Mouse (Mus musculus): Measurements from ENCODE around the gene Vps25. TPM values are rescaled to one million over a fixed set of nuclear protein-coding genes. Genes with fewer than 3 reads are reported as not detected.

Vps25 gene
- polyA plus RNA-seq (2012; rRNA removed; ENCODE audit: low replicate concordance): 87.6 and 146 TPM in 2 replicates

DNA sequence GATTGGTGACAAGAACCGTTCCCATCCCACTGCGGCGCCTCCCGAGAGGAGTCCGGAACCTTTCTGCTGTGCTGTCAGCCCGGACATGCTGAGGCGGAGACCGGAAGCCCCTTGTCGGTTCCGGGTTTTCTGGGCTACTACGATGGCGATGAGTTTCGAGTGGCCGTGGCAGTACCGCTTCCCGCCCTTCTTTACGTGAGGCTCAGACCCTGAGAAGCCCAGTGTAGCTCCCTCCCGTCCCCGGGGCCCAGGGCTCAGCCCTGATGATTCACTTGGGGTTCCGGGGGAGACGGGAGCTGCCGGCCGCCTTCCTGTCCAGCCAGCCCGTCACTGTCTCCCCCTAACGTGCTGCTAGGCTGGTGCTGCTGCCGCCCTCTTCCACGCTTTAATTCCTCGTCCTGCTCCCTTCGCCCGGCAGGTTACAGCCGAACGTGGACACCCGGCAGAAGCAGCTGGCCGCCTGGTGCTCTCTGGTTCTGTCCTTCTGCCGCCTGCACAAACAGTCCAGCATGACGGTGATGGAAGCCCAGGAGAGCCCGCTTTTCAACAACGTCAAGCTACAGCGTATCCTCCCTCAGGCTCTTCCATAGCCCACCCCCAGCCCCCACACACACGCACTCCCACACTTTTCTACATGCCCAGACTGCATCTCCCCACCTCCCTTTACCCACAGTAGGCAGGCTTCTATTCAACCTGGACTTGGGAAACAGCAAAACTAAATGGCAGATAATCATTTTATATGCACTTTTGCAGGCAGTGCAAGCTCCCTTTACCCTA, at the start of gene Vps25:
TSS of gene Vps25 (plus strand) at position 95 of the 777 bp plus-strand sequence.

DNA sequence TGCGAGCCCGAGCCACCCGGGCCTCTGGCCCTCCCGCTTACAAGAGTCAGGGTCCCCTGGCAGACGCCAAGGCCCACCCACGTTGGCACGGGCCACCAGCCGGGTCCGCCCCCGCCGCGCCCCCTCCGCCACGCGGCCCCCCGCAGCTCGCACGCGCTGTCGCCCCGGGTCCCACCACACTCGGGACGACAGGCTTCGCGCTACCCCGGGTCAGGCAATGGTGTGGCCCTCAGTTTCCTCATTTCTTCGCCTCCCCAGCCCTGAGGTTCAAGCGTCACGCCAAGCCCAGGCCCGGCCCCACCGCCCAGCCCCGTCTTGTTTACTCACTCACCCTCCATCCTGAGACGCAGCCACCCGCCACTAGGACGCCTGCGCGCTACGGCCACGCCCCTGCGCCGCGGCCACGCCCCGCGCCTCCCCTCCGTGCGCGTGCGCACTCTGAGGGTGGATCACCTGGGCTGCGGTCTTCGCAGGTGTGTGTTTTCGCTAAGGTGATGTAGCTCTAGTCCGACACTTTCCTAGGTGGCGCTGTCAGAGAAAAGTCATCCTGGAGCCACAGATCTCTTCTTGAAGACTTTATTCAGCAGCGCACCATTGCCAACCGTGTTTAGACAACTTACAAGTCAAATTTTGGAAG, 27.3 kb upstream of the Vps25 start, which contains the start of gene Ezh1:
TSS of gene Ezh1 (minus strand) at position 399 of the 637 bp plus-strand sequence.

DNA sequence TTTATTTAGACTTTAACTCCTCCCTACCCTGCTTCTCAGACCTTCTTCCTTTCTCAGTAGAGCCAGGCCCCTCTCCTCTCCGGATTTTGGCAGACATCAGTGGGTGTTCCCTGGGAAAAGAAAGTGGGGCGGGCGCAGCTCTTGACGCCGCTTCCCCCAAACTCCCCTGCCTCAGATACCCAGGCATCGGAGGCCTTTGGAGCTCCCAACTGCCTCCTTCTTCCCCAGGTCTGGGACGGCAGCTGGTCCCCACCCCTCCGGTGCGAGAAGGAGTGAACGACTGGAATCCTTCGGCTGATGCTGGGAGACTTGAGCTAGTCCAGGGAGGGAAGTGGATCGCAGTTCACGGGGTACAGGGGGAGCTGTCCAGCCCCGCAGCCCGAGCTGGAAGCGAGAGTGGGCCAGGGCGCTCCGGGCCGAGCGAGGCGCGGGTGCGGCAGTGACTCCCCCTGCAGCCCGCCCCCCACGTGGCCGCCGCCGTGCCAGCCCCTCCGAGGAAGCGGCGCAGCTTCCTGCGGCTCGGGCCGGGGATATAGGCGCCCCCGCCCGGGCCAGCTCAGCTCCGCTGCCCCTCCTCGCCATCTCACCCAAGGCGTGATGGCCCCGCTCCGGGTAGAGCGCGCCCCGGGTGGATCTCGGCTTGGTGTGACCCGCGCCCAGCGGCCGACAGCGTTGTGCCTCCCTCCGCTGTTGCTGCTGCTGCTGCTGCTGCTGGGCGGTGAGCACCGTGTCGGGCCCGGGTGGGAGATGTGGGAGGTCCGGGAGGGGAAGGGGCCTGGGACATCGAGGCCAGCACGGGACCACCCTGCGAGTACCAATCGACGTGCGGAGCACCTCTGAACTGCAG, 7.4 kb upstream of the Vps25 start, which contains the start of gene Ramp2:
TSS of gene Ramp2 (plus strand) at position 174 of the 847 bp plus-strand sequence.

DNA sequence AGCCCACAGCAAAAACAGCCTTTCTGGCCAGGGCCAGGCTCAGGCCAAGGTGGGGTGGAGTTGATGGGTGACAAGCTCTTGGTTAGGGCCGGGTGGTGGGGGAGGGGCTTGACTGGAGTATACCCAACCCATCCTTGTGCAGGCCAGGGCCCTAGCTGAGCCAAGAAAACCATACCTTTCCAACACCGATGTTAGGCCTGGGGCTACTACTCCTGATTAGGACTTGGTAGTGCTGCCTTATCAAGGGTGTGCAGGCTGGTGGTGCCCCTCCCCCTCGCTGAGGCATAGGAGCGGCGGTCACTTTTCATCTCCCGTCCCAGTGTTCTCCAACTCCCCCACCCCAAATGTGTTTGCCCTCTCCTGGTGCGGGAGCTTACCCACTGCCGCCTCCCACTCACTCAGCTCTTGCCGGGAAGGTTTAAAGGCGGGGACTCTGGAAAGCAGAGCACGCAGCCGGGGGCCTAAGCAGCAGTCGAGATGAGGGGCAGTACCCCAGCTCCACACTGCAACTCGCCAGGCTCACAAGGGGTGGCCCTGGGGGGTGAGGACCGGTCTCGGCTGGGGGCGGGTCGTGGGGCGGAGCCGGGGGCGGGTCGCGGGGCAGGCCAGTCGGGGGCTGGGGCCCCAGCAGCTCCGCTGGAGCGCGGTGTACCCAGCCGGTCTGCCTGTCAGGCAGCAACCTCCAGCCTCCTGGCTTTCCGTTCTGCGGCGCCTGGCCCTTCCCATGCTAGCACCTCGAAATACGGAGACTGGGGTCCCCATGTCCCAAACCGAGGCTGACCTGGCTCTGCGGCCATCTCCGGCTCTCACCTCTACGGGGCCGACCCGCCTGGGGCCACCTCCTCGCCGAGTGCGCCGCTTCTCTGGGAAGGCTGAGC, 6.7 kb downstream of the Vps25 start, which contains the start of gene Wnk4:
TSS of gene Wnk4 (plus strand) at position 620 of the 878 bp plus-strand sequence.

DNA sequence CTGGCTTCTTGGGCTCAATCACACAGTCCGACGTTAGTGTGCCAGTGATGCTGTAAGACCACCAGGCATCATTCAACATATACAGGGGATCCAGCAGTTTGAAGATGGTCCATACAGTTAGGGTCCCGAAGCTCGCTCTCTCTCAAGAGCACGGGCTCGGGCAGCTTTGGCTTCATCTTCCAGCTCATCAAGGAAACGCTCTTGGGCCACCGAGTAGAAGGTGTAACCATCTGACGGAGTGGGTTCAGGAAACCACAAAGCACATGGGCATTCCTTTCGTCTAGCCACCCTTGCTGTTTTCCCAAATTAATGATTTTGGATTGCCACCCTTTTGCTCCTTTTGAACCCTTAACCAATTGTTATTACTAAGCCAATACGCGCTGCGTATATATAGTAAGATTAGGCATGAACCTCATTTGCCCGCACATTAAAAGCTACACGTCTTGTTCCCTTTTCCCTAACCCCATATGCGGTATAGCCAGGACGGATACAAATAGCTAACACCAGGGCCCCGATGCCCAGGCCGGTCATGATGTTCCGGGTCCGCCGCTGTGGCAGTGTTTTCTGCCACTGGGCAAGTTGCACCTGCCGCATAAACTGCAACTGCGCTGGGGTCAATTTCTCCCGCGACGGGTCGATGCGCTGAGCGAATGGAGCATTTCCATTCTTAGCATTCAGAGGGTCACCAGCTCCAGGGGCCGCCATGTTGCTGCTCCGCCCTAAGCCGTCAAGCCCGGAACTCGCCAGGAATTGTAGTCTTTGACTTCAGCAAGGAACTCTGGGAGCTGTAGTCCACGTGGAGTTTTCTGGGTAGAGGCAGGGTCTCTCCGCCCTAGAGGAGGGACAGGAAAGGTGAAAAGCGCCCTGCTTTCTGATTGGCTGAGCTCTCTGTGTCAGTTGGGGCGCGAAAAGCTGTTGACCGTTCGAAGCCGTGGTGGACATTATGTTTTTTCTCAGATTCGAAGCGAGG, 25.0 kb downstream of the Vps25 start, which contains the start of the genes Cntd1 and Coa3:
TSS of gene Cntd1 (plus strand) at position 790 of the 970 bp plus-strand sequence.
TSS of gene Coa3 (minus strand) at position 892 of the 970 bp plus-strand sequence.

DNA sequence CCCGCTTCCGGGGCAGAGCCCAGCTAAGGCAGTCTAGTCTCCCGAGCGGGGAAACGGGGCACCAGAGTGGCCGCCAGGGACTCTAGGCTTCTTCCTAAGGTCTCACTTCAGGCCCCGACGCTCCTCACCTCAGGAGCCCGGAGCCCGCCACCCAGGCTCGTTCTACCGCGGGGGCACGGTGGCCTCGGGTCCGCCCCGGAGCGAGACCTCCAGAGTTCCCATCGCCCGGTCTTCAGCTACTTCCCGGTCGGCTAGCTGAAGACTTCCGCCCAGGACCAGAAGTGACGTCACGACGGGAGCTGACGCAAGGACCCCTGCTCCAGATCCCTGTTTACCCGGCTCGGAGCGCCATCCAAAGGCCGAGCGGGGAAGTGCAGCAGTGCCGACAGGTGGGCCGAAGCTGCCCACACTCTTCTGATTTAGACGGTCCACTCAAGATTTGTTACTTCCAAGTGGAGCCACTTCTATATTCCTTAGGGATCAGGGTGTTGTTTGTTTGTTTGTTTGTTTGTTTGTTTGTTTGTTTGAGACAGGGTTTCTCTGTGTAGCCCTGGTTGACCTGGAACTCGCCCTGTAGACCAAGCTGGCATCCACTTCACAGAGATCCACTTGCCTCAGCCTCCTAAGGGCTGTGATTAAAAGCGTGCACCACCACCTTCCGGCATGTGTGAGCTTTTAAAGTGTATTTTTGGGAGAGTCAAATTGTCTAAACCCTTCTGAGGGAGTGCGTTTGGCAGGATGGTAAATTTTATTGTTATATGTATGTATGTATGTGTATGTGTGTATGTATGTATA, 48.7 kb downstream of the Vps25 start, which contains the start of gene Becn1:
TSS of gene Becn1 (minus strand) at position 283 of the 795 bp plus-strand sequence.

Other genes with a start within 250 kb of the Vps25 start
- gene Atp6v0a1, start 244.3 kb upstream of the Vps25 start, polyA plus RNA-seq (2012; rRNA removed; ENCODE audit: low replicate concordance): 75.6 and 77.5 TPM in 2 replicates
- 18.0 and 24.9 TPM in 2 replicates for gene Naglu, start 183.7 kb upstream of the Vps25 start, polyA plus RNA-seq (2012; rRNA removed; ENCODE audit: low replicate concordance)
- gene Hsd17b1, start 175.3 kb upstream of the Vps25 start, polyA plus RNA-seq (2012; rRNA removed; ENCODE audit: low replicate concordance): 0.22 TPM in 1 of 2 replicates, not detected in the other
- gene Coasy, start 171.1 kb upstream of the Vps25 start, polyA plus RNA-seq (2012; rRNA removed; ENCODE audit: low replicate concordance): 52.0 and 53.1 TPM in 2 replicates
- 55.4 and 114 TPM in 2 replicates for gene Mlx, start 166.4 kb upstream of the Vps25 start, polyA plus RNA-seq (2012; rRNA removed; ENCODE audit: low replicate concordance)
- 0.21 and 0.25 TPM in 2 replicates for gene Psmc3ip, start 158.3 kb upstream of the Vps25 start, polyA plus RNA-seq (2012; rRNA removed; ENCODE audit: low replicate concordance)
- gene Retreg3, start 133.8 kb upstream of the Vps25 start, polyA plus RNA-seq (2012; rRNA removed; ENCODE audit: low replicate concordance): 34.1 and 45.4 TPM in 2 replicates
- 12.9 and 14.6 TPM in 2 replicates for gene Tubg1, start 133.8 kb upstream of the Vps25 start, polyA plus RNA-seq (2012; rRNA removed; ENCODE audit: low replicate concordance)
- gene Tubg2, start 97.8 kb upstream of the Vps25 start, polyA plus RNA-seq (2012; rRNA removed; ENCODE audit: low replicate concordance): 1.4 and 1.8 TPM in 2 replicates
- gene Cntnap1, start 83.2 kb upstream of the Vps25 start, polyA plus RNA-seq (2012; rRNA removed; ENCODE audit: low replicate concordance): 2.5 and 3.7 TPM in 2 replicates
- 49.1 and 101 TPM in 2 replicates for gene Plekhh3, start 82.4 kb upstream of the Vps25 start, polyA plus RNA-seq (2012; rRNA removed; ENCODE audit: low replicate concordance)
- gene Ccr10, start 78.3 kb upstream of the Vps25 start, polyA plus RNA-seq (2012; rRNA removed; ENCODE audit: low replicate concordance): 17.2 and 32.6 TPM in 2 replicates
- gene Ezh1, start 27.2 kb upstream of the Vps25 start, polyA plus RNA-seq (2012; rRNA removed; ENCODE audit: low replicate concordance): 16.0 and 18.3 TPM in 2 replicates
- gene Ramp2, start 7.7 kb upstream of the Vps25 start, polyA plus RNA-seq (2012; rRNA removed; ENCODE audit: low replicate concordance): 30.1 and 31.9 TPM in 2 replicates
- 5.5 and 6.8 TPM in 2 replicates for gene Wnk4, start 6.9 kb downstream of the Vps25 start, polyA plus RNA-seq (2012; rRNA removed; ENCODE audit: low replicate concordance)
- gene Cntd1, start 25.3 kb downstream of the Vps25 start, polyA plus RNA-seq (2012; rRNA removed; ENCODE audit: low replicate concordance): 0.22 and 0.28 TPM in 2 replicates
- gene Coa3, start 25.4 kb downstream of the Vps25 start, polyA plus RNA-seq (2012; rRNA removed; ENCODE audit: low replicate concordance): 579 and 638 TPM in 2 replicates
- 87.7 and 128 TPM in 2 replicates for gene Becn1, start 48.6 kb downstream of the Vps25 start, polyA plus RNA-seq (2012; rRNA removed; ENCODE audit: low replicate concordance)
- gene Psme3, start 62.5 kb downstream of the Vps25 start, polyA plus RNA-seq (2012; rRNA removed; ENCODE audit: low replicate concordance): 22.3 and 29.3 TPM in 2 replicates
- 5.0 TPM in 2 replicates for gene Aoc2, start 71.4 kb downstream of the Vps25 start, polyA plus RNA-seq (2012; rRNA removed; ENCODE audit: low replicate concordance)
- gene Aoc3, start 76.9 kb downstream of the Vps25 start, polyA plus RNA-seq (2012; rRNA removed; ENCODE audit: low replicate concordance): 5.4 and 11.8 TPM in 2 replicates
- gene G6pc, start 113.9 kb downstream of the Vps25 start, polyA plus RNA-seq (2012; rRNA removed; ENCODE audit: low replicate concordance): 9.9 and 11.1 TPM in 2 replicates
- 13.6 TPM in 2 replicates for gene Aarsd1, start 163.9 kb downstream of the Vps25 start, polyA plus RNA-seq (2012; rRNA removed; ENCODE audit: low replicate concordance)
- 0.11 TPM in 1 of 2 replicates, not detected in the other for gene Gm27029, start 171.1 kb downstream of the Vps25 start, polyA plus RNA-seq (2012; rRNA removed; ENCODE audit: low replicate concordance)
- gene Rundc1, start 171.4 kb downstream of the Vps25 start, polyA plus RNA-seq (2012; rRNA removed; ENCODE audit: low replicate concordance): 18.1 and 22.8 TPM in 2 replicates
- gene Ptges3l, start 171.6 kb downstream of the Vps25 start, polyA plus RNA-seq (2012; rRNA removed; ENCODE audit: low replicate concordance): 0.34 and 2.0 TPM in 2 replicates
- gene Rpl27, start 188.6 kb downstream of the Vps25 start, polyA plus RNA-seq (2012; rRNA removed; ENCODE audit: low replicate concordance): 134 and 144 TPM in 2 replicates
- 61.7 and 136 TPM in 2 replicates for gene Ifi35, start 194.7 kb downstream of the Vps25 start, polyA plus RNA-seq (2012; rRNA removed; ENCODE audit: low replicate concordance)
- 23.1 and 34.7 TPM in 2 replicates for gene Rnd2, start 211.3 kb downstream of the Vps25 start, polyA plus RNA-seq (2012; rRNA removed; ENCODE audit: low replicate concordance)
- 170 and 324 TPM in 2 replicates for gene Vat1, start 212.5 kb downstream of the Vps25 start, polyA plus RNA-seq (2012; rRNA removed; ENCODE audit: low replicate concordance)